Mouse (Mus musculus) spleen, postnatal 36 days (tissue): ENCODE data around the gene Ogg1.

Source experiments
- DNase-seq, 2 experiments: peaks; one replicate each; pipeline ENCODE4 v3.0.0; 2022; ENCODE audit warnings: low spot score in 2 of 2, mixed read lengths in 1 of 2

The Ogg1 gene

DNA sequence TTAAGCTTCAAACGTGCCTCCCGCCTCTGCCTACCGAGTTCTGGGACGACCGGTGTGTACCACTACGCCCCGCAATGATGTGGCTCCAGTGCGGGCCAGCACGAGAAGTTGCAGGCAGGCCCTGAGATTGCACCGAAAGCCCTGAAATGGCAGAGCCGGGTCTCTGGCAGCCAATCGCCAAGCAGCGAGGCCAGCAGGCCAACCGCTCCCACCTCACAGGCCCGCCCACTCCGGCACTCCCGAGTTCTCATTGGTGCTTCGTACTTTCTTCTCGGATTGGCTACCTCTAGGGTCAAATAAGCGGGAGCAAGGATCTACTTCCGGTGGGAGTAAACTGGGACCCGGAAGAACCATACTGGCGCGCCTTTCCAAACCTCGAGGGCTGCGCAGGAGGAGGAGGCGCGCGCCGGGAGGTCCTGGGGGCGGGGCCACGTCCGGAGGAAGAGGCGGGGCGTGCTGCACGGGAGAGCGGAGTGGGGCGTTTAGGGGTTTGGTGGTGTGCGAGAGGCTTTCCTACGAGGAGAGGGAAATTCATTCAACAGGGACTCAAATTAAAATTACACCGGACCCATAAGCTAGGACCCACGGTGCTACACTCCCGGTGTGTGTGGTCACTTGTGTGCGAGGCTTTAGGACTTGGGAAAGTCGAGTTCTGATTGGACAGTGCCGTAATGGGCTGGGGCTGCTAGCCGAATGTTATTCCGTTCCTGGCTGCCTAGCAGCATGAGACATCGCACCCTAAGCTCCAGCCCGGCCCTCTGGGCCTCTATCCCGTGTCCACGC, at the start of gene Ogg1:
Ogg1 (plus strand) TSS at position 440 of the 783 bp plus-strand sequence.
- peak; percentile 99 for DNase-seq

DNA sequence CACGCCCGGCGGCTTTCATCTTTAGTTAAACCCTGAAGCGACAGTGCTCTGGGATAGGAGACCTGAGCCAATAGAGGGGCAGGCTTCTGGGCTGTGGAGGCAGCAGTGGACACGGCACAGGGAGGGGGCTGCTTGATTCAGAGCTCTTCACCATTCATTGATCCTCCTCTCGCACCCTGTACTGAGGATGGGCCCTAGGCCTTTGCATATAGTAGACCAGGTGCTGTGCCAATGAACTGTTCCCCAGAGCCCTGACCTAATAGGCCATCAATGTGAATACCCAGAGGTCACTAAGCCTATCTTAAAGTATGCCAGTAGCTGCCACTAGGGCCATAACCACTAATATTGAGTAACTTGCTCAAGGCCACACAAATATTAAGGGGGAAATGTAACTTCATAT, 45.1 kb upstream of the Ogg1 start:
- DNase-seq = no peak

DNA sequence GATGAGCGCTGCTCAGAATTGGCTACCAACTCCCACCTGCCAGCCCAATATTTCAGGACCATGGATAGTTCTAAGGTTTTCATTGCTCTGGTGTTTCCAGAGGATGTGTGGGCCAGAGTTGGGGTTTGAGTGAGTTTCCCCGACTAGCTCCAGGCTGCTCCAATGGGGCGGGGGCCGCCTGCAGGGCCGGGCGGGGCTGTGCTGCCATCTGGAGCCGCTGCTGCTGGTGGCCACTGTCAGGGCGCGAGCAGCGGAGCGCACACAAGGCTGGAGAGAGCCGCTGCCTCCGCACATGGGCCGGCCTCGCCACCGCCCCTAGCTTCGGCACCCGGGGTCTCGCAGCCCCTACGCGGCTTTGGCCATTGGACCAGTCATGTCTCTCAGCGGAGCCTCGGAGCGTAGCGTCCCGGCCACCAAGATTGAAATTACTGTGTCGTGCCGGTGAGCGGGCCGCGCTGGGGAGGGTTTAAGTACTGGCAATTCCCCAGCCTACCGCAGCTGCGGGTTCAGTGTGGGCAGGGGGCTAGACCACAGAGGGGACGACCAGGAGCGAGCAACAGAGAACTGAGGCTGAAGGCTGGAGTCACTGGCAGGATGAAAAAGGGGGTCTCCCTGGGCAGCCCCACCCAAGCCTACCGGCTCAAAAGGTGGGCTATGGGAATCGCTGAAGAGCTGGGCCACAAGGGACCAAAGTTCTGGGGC, 44.5 kb upstream of the Ogg1 start, which contains the start of gene Cpne9:
Cpne9 (plus strand) TSS at position 207 of the 702 bp plus-strand sequence.
- no peak for DNase-seq

DNA sequence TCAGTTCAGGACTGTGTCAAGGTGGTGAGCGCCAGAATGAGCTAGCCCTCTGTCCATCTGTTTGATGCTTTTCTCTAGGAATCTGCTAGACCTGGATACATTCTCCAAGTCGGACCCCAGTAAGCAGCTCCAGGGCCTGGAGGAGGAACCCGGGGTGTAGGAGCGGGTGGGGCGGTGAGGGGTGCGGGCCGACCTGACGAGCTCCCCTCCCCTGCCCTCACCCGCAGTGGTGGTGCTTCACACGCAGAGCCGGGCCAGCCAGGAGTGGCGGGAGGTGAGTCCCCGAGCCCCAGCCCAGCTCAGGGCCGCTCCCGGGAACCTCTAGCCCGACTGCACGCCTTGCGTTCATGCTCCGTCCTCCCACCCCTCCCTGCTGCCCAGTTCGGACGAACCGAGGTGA, 43.8 kb upstream of the Ogg1 start:
- no peak for DNase-seq

DNA sequence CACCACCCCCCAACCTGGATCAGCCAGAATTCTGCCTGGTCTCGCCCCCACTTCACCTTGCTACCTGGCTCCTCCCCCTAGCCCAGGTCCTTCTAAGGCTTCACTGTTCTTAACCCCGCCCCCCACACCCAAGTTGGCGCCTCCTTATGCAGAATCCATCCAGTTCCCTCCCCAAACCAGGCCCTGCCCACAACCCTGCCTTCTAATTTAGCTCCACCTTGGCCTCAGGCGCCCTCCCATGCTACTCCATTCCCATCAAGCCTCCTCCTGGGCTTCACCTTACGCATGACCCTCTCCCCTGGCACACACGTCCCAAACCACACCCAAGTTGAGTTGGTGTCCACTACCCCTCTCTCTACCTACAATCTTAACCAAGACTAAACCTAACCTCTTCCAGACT, 43.3 kb upstream of the Ogg1 start:
- DNase-seq = no peak

DNA sequence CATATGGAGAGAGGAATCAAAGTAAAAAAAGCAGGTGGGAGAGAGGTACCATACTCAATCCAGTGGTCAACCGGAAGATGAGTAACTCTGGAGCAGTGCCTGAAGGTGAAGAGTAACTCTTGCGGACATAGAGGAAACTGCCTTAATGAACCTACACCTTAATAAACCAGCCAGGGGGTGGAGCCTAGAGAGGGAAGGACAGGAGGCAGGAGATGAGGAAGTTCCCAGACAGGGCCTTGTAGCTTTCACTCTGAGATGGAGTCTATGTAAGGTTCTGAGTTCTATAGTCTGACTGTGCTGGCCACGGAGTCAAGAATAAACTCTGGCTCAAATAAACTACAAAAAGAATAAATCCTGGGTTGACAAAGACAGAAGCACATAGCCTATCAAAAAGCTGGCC, 41.8 kb upstream of the Ogg1 start:
- DNase-seq = peak; percentile 10 to 32

DNA sequence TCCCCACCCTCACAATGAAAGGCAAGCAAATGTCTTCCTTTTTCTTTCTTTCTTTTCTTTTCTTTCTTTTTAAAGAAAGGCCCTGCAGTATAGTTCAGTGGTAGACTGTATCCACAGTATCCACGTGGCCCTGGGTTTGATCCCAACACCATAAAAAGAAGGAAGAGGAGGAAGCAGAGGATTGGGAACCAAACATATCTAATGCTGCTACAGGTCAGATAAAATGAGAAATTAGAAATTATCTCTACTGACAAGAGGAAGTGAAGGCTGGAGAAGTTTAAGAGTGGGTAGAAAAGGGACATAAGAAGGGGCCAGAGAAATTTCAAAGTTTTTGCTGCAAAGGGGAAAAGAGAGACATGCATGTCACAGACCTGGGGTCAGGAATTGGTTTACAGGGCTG, 40.5 kb upstream of the Ogg1 start:
- no peak for DNase-seq

DNA sequence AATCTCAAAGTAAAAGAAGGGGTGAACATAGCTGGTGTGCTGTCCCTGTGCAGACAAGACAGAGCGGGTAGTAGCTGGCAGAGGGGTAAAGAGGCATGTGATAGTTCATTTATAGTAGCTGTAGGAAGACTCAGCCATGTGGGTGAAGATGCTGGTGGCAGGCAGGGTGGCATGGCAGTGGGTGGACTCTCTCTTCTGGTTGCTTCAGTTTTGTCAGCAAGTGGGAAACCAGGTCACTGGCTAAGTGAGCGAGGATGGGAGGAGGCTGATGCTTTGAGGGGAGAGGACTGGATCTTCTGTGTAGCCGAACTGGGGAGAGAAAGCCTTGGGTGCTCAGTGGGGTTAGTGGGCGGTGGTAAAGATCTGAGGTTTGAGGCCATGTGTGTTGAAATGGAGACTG, 39.5 kb upstream of the Ogg1 start:
- no peak for DNase-seq

DNA sequence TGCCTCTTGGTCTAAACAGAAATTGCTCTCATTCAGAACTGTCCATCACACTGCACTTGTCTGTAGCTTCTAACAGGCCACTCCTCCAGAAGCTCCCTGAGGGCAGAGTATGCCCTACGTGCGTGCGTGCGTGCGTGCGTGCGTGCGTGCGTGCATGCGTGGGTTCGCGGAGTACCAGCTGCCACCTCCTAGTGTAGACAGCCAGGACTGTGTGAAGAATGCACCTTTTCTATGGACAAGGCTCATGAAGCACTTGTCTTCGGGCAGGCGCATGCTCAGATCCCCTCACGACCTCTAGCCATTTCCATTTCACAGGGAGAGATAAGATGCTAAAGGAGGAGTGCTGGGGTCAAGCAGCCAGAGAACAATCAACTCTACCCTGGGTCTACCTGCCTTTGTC, 37.4 kb upstream of the Ogg1 start:
- no peak for DNase-seq

DNA sequence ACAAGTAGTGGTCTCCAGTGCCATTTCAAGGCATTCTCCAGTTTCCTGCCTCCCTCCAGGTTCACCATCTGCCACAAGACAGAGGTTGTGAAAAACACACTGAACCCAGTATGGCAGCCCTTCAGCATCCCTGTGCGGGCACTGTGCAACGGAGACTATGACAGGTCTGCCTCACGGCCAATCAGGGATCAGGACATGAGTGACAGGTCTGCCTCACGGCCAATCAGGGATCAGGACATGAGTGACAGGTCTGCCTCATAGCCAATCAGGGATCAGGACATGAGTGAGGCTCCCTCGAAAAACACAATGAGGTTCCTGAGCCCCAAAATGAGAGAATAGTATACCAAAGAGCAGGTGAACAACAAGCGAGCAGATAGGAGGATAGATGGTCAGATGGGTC, 36.4 kb upstream of the Ogg1 start:
- DNase-seq = no peak

DNA sequence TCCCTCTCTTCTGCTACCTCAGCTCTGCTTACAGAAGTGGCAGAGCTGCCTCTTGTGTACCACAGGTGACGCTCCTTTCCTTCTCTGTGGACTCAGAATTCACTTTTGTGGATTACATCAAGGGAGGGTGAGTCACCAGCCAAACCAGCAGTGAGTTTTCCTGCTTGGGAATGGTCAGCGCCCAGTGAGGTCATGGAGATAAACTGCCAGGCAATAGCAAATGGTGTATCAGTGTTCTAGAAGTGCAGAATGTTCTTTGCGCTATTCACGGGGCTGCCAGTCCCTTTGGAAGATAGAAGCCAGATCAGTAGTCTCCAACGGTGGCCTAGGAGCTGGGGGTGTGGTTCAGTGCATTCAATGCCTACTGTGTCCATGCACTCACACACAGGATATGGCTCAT, 33.8 kb upstream of the Ogg1 start:
- no peak for DNase-seq

DNA sequence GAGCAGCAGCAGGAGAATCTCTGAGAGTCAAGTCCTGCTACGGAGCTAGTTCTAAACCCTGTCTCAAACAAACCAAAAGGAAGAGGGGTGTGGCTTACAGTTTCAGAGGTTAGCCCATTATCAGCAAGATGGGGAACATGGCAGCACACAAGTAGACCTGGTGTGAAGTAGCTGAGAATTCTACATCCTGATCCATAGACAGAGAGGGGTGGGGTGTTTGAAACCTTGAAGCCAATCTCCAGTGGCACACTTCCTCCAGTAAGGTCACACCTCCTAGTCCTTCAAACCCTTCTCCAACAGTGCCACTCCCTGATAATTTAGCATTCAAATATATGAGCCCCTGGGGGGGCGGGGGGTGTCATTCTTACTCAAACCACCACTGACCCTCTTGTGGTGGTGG, 30.7 kb upstream of the Ogg1 start:
- DNase-seq = no peak

DNA sequence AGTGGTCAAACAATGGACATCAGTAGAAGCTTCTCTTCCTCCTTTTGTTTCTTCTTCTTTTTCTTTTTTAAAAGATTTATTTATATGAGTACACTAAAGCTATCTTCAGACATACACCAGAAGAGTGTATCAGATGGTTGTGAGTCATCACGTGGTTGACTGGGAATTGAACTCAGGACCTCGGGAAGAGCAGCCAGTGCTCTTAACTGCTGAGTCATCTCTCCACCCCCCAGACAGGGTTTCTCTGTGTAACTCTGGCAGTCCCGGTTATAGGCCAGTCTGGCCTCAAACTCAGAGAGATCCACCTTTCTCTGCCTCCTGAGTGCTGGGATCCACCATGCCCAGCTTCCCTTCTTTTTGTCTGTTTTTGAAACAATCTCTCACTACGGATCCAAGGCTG, 30.1 kb upstream of the Ogg1 start:
- DNase-seq = no peak

DNA sequence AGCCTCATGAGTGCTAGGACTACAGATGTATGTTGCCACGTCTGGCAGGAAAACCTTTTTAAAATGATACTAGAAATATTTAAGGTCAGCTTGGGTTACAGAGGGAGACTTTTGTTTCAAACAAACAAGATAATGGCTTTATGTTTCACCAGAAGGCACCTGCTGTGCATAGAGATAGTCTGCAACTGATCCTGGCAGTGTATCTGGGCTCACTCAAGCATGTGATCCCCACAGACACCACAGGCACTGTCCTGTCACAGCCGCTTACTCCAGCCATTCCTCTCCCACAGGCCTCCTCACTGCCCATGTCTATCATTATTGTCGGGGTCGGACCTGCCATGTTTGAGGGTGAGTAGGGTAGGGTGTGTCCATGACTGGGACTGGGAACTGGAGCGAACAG, 25.4 kb upstream of the Ogg1 start:
- no peak for DNase-seq

DNA sequence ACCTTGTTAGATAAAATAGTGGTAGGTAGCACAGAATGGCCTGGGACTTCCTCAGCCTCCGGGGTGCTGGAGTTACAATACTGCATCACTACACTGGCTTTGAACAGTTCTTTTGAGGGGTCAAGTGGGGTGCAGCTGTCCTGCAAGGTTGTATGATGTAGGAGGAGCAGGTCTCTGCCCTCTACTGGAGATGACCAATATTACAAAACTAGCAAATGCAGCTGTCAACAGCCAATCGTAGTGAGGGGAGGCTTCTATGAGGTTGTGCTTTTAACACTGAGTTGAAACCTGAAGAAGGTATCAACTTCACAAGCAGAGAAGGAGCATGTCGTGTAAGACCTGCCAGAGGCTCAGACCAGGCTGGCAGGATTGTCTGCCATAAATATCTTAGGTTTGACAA, 24.5 kb upstream of the Ogg1 start:
- DNase-seq = peak; percentile 17 to 34

DNA sequence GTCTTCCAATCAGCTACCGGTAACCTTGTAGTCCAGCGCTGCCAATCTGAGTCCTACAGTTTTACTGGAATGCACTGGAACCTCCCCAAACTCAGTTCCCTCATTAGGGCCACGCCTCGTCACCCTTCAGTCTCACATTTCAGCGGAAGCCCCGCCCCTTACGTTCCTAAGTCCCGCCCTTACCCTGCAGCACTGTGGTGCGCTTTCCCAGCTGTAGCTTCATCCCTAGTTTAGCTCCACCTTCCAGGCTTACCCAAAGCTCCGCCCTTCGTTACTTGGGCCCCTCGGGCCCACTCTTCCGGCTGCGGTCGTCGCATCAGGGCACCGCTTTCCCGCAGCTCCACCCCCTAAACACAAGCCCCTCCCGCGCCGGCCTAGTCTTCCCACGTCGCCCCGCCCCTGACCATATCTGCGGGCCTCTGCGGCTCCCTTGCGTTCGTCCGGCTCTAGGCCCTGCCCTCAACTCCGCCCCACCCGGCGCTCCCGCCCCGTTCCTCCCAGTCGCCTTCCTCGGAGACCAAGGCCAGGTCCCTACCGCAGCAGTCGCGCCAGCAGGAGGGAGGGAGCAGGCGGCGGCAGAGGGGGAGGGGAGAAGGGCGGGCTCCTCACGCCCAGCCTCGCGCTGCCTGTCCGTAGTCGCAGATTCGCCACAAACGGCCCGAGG, 20.3 kb upstream of the Ogg1 start:
- peak; percentile 100 for DNase-seq

DNA sequence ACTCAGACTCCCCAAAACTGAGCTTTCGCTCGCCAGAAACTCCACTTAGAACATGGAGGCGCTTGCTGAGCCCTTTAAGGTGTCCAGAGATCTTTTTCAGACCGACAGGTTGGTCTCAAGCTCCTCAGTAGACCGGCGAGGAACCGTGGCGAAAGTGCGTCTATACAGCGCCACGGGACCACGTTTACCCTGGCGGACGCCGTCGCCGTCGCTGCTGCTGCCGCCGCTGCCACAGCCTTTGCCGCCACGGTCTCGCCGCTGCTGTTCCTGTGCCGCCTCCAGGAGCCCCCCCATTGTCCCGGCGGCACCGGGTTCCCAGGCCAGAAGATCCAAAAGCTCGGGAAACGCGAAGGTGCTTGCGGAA, 19.8 kb upstream of the Ogg1 start, which contains the start of gene Brpf1:
Brpf1 (plus strand) TSS at position 152 of the 364 bp plus-strand sequence.
- no peak for DNase-seq

DNA sequence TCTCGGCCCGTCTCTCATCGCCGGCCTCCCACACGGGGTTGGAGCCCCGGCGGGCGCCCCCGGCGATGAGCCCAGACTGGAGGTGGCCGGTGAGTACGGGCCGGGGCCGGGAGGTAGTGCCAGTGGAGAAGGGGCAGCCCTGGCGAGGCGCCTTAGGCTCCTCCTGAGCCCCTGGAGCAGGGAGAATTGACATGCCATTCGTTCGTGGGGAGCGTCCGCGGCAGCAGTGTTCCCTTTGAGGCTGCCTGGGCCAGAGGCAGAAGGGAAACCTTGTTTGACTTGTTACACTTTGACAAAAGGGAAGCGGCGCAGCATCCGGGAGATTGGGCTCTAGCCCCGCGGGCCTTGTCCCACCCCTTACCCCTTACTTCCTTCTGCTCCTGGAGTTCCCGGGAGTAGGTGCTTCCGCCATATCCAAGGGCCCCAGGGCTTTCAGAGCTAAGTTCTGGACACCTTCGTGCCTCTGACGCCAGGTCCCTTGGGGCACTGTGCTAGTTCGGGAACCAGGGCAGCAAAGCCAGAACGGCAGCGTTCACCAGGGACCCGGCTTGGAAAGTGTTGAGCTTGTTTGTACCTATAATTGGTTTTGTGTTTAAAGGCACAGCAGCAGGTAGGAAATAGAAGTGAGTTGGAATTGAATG, 19.2 kb upstream of the Ogg1 start:
- DNase-seq = peak; percentile 51 to 65

DNA sequence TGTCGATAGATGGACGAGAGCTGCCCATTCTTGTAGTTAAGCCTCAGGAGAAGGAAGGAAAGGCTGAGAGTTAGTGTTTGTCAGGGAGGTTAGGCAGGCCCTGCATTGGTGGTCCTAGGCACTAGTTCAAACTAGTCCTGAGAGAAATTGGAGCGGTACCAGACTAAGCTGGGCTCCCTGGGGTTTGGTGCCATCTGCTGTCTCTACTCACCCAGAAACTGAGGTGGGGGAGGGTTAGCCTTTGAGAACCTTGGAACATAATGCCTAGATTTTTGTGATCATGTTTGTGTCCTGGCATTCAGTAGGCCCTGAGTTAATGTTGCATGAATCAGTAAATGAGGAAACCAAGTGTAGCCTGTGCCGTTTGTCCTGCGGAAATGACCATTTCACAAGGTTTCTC, 18.6 kb upstream of the Ogg1 start:
- DNase-seq = peak; percentile 31 to 46

DNA sequence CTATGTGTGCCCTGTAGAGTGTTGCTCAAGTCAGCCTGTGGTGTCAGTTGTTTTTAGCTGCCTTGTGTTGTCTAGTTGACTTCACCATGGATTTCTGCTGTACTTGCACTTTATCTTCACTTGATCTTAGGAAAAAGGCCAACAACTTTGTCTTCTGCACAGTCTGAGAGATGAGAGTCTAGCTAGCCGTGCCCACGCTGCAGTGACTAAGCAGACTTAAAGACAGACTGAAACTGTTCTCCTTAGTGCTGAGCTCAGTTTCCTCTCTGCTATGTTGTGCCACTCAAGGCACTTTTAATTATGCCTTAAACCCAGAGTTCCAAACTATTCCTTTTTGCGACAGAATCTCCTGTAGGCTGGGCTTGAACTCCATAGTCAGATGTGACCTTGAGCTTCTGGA, 10.8 kb upstream of the Ogg1 start:
- no peak for DNase-seq

DNA sequence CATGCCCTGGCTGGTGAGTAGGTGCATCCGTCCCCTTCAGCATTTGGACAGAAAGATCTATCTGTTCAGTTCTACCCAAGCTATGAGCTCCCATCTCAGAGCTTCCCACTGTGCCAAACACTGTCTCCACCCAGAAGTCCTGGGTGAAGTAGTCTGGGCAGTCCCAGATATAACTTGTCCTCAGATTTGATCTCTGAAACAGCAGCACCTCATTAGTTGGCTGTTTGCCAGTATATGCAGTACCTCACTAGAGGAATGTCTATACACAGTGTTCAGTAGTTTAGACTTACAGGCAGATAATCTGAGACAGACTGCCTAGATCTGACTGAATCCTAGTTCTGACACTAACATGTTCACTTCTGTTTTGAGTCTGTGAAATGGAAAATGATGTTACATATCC, 2.6 kb downstream of the Ogg1 start:
- no peak for DNase-seq

DNA sequence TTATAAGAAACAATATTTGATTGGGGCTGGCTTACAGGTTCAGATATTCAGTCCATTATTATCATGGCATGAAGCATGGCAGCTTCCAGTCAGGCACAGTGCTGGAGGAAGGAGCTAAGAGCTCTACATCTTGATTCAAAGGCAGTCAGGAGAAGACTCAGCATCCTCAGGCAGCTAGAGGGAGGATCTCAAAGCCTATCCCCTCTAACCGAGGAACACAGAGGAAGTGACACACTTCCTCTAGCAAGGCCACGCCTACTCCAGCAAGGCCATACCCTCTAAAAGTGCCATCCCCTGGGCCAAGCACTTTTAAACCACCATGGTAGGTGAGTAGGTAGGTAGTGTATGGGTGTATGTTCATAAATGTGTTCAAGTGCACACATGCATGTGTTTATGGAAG, 3.8 kb downstream of the Ogg1 start:
- peak; percentile 65 to 66 for DNase-seq
